ENCODE assay signal across 20 mouse cellular contexts in genomic region chr2:75564809-75565208, GRCm38 (mm10).
"Had no signal": no experiment of that assay in that cellular context is flagged by ENCODE, and none has a peak within 500 bp of the region (broad histone marks: within the 10 kb centered on the region; RNA-seq: fewer than 3 reads in every experiment).

No protein-coding gene starts in this region.

- ATAC-seq: liver, embryonic 12.5 days; midbrain, embryonic 16.5 days had no signal

- H3K27ac ChIP-seq: liver, embryonic 12.5 days; liver, embryonic 14.5 days; macrophage; midbrain, embryonic 10.5 days; midbrain, embryonic 12.5 days; neural tube, embryonic 13.5 days; neural tube, embryonic 15.5 days had no signal

- H3K9ac ChIP-seq: liver, embryonic 12.5 days; liver, embryonic 14.5 days; lung, embryonic 14.5 days; midbrain, embryonic 12.5 days; neural tube, embryonic 13.5 days; neural tube, embryonic 15.5 days had no signal

- H3K4me3 ChIP-seq: liver, embryonic 12.5 days; megakaryocyte, embryonic 14.5 days; midbrain, embryonic 10.5 days; midbrain, embryonic 12.5 days; myocyte; neural tube, embryonic 13.5 days; neural tube, embryonic 15.5 days had no signal

- H3K4me2 ChIP-seq: liver, embryonic 12.5 days; lung, embryonic 14.5 days; midbrain, embryonic 12.5 days; neural tube, embryonic 13.5 days; neural tube, embryonic 15.5 days had no signal

- DNase-seq: liver; lung, embryonic 14.5 days; midbrain, embryonic 14.5 days; right cerebral cortex, adult 18-20 months; right cerebral cortex, postnatal 25 days; right cerebral cortex, postnatal 4 days; spleen, adult 18-20 months; thymus, adult 18-20 months; thymus, postnatal 14 days; thymus, postnatal 36 days had no signal

- H3K4me1 ChIP-seq: midbrain, embryonic 10.5 days; midbrain, embryonic 12.5 days; neural tube, embryonic 15.5 days had no signal

- H3K9me3 ChIP-seq: liver, embryonic 12.5 days; megakaryocyte, embryonic 14.5 days; midbrain, embryonic 10.5 days; midbrain, embryonic 12.5 days; neural tube, embryonic 13.5 days; neural tube, embryonic 15.5 days had no signal

- H3K27me3 ChIP-seq: liver, embryonic 12.5 days; midbrain, embryonic 12.5 days; neural tube, embryonic 13.5 days; neural tube, embryonic 15.5 days had no signal

- H3K36me3 ChIP-seq: liver, embryonic 12.5 days; midbrain, embryonic 10.5 days; midbrain, embryonic 12.5 days; neural tube, embryonic 13.5 days; neural tube, embryonic 15.5 days had no signal
